Mouse (Mus musculus) left cerebral cortex, adult 9 months (tissue): ENCODE measurements around the gene Cdk7.
"Not testable (repeated sequence)": the region's sequence is repeated elsewhere in the genome, so short reads cannot be mapped to it uniquely, and the experiment has no call there.

Experiments used
- DNase-seq, 2 experiments: peaks; one replicate each; pipeline ENCODE4 v3.0.0; 2022; ENCODE audit warnings: low spot score in 2 of 2

The Cdk7 gene

GRCm38 (mm10) chr13:100730861-100731176 lies at the start of gene Cdk7:
Gene Cdk7, minus strand, starts transcription at chr13:100730939.
- DNase-seq = peak; percentile 82 to 92

GRCm38 (mm10) chr13:100777491-100777890 lies 46.8 kb upstream of the Cdk7 start:
- DNase-seq = no peak

DNA sequence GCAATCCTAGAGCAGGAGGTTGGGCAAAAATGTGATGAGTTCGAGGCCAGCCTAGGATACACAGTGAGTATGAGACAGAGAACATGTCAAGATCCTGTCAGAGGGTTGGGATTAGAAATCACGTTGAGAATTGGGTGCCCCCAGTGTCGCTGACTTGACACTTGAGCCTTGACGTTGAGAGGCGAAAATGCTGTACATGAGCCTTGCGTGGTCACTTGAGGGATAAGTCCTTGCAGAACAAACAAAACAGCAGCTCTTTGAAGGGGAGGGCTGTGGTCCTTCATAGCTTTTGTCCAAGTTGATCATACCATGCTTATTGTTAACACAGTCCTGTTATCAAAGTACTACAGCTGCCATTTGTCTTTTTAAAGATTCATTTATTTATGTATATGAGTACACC lies 46.0 kb upstream of the Cdk7 start:
- DNase-seq = no peak

GRCm38 (mm10) chr13:100776056-100776419 lies 45.3 kb upstream of the Cdk7 start:
- DNase-seq = no peak

DNA sequence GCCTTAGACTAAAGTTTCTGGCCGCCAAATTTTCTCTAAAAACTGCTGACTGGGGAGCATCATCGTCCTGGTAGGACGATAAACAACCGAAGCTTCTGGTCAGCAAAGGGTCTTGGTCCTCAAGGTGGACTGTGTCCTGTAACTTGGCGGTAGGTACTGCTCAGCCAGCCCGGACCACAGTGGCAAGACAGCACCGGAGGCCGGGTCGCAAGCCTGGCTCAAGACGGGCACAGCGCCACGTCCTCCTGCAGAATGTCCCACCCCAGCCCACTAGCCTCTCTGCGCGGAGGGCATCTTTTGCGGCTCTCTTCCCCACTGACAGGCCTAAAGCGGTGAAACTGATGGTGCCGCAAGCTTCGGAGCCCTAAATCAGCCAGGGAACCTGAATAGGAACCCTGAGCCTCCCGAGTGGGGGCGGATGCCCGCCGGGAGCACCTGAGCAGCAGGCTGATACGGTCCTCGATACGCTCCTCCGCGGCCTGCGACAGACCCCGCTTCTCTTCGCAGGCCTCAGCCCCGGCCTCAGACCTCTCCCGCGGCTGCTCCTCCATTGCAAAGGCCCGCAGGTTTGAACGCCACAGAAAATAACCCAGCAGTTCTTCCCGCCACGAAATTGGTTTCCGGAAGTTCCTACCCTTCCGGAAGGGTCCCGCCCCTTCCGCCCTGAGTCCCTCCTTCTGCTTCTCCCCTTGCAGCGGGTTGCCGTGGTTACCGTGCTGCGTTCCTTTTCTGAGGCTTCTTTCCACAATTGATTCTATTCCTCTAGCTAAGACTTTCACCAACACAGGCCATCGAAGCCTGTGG lies 44.7 kb upstream of the Cdk7 start, which contains the start of gene Cenph:
Gene Cenph (minus strand): TSS at position 648 of the 804 bp plus-strand sequence.
- DNase-seq = peak; percentile 27 to 82

DNA sequence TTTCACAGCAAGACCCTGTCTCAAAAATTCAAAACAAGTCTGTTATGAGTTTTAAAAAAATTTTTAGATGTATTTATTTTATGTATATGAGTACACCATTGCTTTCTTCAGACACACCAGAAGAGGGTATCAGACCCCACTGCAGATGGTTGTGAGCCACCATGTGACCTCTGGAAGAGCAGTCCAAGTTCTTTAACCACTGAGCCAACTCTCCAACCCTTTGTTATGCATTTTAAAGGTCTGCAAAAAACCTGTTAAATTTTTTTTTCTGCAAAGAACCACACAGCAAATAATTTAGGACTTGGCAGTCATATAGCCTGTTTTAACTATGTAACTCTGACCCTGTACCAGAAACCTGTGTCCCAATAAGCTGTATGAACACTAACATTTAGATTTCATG lies 44.0 kb upstream of the Cdk7 start:
- DNase-seq = no peak

GRCm38 (mm10) chr13:100755329-100755728 lies 24.6 kb upstream of the Cdk7 start:
- DNase-seq = no peak

DNA sequence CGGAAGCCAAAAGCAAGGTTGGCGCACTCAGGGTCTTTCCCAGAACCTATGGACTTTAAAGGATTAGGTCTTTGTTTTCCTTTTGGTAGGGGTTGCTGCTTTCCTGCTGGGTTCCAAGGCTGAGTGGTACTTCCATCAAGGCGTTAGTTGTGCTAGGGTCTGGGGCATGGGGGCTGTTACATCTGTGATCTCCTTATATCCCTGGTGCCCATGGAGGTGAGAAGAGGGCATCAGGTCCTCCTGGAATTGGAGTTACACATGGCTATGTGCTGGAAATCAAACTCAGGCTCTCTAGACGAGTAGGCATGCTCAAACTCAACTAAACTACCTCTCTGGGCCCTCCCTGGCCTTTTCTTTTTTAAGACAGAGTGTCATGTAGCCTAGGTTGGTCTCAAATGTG lies 23.4 kb upstream of the Cdk7 start:
- no peak for DNase-seq

DNA sequence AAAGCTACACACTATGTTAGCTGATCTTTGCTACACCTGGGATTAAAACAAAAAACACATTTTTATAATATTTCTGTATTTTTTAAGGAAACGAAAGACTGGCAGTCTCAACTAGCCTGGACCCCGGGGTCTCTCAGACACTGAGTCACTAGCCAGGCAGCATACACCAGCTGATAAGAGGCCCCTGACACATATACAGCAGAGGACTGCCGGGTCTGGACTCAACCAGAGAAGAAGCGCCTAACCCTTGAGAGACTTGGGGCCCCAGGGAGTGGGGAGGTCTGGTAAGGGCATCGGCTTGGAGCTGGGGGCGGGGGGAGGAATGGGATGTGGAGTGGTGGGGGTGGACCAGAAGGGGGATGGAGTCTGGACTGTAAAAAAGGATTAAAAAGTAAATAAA lies 22.3 kb upstream of the Cdk7 start:
- DNase-seq = no peak

GRCm38 (mm10) chr13:100752529-100752928 lies 21.8 kb upstream of the Cdk7 start:
- no peak for DNase-seq

- no peak for DNase-seq
These were observed 20.7 kb upstream of the Cdk7 start for GRCm38 (mm10) chr13:100751402-100751801.

- DNase-seq = no peak
These were observed 20.1 kb upstream of the Cdk7 start for GRCm38 (mm10) chr13:100750799-100751198.

DNA sequence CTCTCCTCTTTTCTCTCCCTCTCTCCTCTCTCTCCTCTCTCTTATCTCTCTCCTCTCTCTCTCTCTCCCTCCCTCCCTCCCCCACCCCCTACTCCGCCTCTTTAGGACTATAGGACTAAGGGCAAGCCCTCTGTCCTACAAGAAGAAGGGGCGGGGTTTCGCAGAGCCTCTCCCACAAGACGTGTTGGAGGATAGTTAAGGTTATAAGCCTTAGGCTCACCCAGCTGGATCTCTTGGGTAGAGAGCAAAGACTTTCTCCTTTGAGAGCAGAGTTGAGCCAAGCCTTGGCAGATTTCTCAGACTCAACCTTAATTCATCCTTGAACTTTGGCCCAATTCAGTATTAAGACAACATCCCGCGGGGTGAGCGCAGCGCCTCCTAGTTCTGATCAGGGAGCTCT lies 17.9 kb upstream of the Cdk7 start:
- no peak for DNase-seq

GRCm38 (mm10) chr13:100746090-100746489 lies 15.4 kb upstream of the Cdk7 start:
- DNase-seq = peak; percentile 39 to 60

DNA sequence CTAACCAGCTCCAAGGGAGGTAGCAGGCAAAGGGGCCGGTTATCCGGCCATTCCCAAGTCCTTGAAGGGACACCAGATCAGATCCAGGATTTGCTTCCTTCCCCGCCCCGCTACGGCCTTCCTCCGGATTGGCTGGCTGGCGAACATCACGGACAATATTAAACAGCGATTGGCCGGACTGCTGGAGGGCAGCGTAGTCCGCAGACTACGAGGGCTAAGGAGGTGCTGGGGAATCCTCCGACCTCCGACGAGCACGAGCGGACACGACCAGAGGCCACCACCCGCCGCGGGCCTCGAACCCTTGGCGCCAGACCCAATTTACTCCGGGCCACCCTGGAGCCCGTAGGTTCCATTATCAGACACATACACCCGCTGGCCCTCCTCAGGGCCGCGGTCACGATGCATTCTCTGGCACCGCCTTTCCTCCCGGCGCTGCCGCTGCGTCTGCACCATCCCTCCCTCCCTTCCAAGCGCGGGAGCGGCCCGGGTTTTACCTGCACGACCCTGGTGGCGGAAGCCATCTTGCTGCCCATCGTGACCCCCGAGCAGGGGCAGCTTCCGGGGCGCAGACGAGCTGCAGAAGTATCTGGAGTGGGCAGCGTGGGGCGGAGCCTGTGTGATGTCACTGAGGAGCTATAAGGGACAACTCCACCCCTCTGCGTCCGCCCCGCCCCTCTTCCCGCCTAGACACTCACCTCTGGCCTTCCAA lies 13.5 kb upstream of the Cdk7 start, which contains the start of gene Mrps36:
Gene Mrps36 (minus strand): TSS at position 624 of the 709 bp plus-strand sequence.
- peak; percentile 86 to 93 for DNase-seq

- DNase-seq = no peak
These were observed 12.8 kb upstream of the Cdk7 start for GRCm38 (mm10) chr13:100743346-100744035.

GRCm38 (mm10) chr13:100742831-100743230 lies 12.1 kb upstream of the Cdk7 start:
- DNase-seq = no peak

DNA sequence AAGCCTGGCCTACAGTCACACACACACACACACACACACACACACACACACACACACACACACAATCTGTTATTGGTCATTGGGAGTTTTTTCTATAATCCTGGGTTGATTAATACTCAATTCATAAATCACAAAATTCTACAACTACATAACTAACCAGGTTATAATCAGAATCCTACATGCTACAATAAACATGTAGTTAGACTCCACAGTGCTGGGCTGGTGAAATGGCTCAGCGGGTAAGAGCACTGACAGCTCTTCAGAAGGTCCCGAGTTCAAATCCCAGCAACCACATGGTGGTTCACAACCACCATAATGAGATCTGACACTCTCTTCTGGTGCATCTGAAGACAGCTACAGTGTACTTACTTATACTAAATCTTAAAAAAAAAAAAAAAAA lies 2.0 kb upstream of the Cdk7 start:
- no peak for DNase-seq

DNA sequence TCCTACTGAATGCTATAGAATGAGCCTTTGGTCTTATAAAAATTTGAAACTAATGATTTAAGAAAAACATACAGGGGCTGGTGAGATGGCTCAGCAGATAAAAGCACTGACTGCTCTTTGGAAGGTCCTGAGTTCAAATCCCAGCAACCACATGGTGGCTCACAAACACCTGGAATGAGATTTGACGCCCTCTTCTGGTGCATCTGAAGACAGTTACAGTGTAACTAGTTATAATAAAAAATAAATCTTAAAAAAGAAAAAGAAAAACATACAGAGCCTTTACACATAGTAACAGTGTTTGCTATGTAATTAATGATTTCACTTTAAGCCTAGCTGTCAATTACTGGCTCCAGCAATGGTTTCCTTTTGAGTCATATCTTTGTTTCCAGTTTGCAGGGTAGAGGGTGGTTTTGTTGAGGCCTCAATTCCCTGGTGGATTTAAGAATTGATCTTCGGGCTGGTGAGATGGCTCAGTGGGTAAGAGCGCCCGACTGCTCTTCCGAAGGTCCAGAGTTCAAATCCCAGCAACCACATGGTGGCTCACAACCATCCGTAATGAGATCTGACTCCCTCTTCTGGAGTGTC lies 815 bp upstream of the Cdk7 start:
- not testable (repeated sequence) for DNase-seq

- DNase-seq = peak in 1 of 2 experiments; percentile 5
These were observed 432 bp downstream of the Cdk7 start for GRCm38 (mm10) chr13:100730153-100730860.

- DNase-seq = not testable (repeated sequence)
These were observed 2.2 kb downstream of the Cdk7 start for GRCm38 (mm10) chr13:100728530-100728929.

GRCm38 (mm10) chr13:100728086-100728485 lies 2.7 kb downstream of the Cdk7 start:
- no peak for DNase-seq
